19 mouse cellular contexts compared by ENCODE assay signal in genomic region chr5:138081446-138081845, GRCm38 (mm10). TPM values are rescaled to one million over a fixed set of nuclear protein-coding genes. Genes with fewer than 3 reads are reported as not detected.
"Had no signal": no experiment of that assay in that cellular context is flagged by ENCODE, and none has a peak within 500 bp of the region (broad histone marks: within the 10 kb centered on the region; RNA-seq: fewer than 3 reads in every experiment).

No protein-coding gene starts in this region.

- H3K9me3 ChIP-seq: midbrain, embryonic 10.5 days; midbrain, embryonic 12.5 days; neural tube, embryonic 13.5 days; neural tube, embryonic 15.5 days had no signal

- H3K27me3 ChIP-seq: midbrain, embryonic 12.5 days; neural tube, embryonic 13.5 days; neural tube, embryonic 15.5 days had no signal

- H3K36me3 ChIP-seq: midbrain, embryonic 10.5 days; midbrain, embryonic 12.5 days; neural tube, embryonic 13.5 days; neural tube, embryonic 15.5 days had no signal

- H3K4me3 ChIP-seq: midbrain, embryonic 10.5 days; midbrain, embryonic 12.5 days; myocyte; neural tube, embryonic 13.5 days; neural tube, embryonic 15.5 days had no signal

- DNase-seq: lung, embryonic 14.5 days; lung, postnatal 10 days; lung, postnatal 4 days; midbrain, embryonic 14.5 days; retina, postnatal 1 day; right cerebral cortex, adult 18-20 months; right cerebral cortex, postnatal 25 days; right cerebral cortex, postnatal 4 days; spleen, adult 18-20 months; thymus, adult 18-20 months; thymus, postnatal 14 days; thymus, postnatal 36 days had no signal

RNA-seq across cellular contexts. Expression of gene Smok3c, which starts 28.5 kb away (rescaled TPM):
- total RNA-seq: megakaryocyte, adult 5-6 weeks; megakaryocyte-erythroid progenitor cell, adult 5-6 weeks had no signal
